Mouse (Mus musculus) ES-E14 (cell line): Measurements from ENCODE around the gene Sik3. TPM values are rescaled to one million over a fixed set of nuclear protein-coding genes. Genes with fewer than 3 reads are reported as not detected.

Experiments
- DNase-seq: peaks from one replicate; pipeline ENCODE4 v3.0.0-alpha.2; 2013; ENCODE audit warnings: low read depth, low spot score
- H3K27ac ChIP-seq: 2 replicates; pipeline ENCODE4 v1.5.1; 2012; ENCODE audit warnings: low read depth, mild to moderate bottlenecking, low read length, moderate library complexity, mixed read lengths; ENCODE audit not compliant: poor library complexity, insufficient read depth, severe bottlenecking
- H3K36me3 ChIP-seq: 2 replicates; pipeline ENCODE4 v1.6.1; 2012; ENCODE audit warnings: mild to moderate bottlenecking, low read length, moderate library complexity, mixed read lengths; ENCODE audit not compliant: control insufficient read depth, poor library complexity, insufficient read depth, severe bottlenecking
- H3K4me1 ChIP-seq, 2 experiments: fragments of 150-350 bp in 1 of 2; sonication (generic) in 1 of 2; 2 replicates each; pipeline ENCODE4 v1.6.1; 2012; ENCODE audit warnings: low read length in 2 of 2, mild to moderate bottlenecking in 1 of 2, mixed read lengths in 1 of 2; ENCODE audit not compliant: control insufficient read depth in 2 of 2, insufficient read depth in 2 of 2, poor library complexity in 1 of 2
- H3K4me3 ChIP-seq, 2 experiments: fragments of 150-350 bp in 1 of 2; sonication (generic) in 1 of 2; 2 replicates each; pipeline ENCODE4 v1.5.1; 2012; ENCODE audit warnings: low read length in 2 of 2, low read depth in 1 of 2, mild to moderate bottlenecking in 1 of 2, mixed read lengths in 1 of 2; ENCODE audit not compliant: insufficient read depth in 1 of 2, poor library complexity in 1 of 2, severe bottlenecking in 1 of 2
- H3K9ac ChIP-seq: 2 replicates; pipeline ENCODE4 v1.6.1; 2012; ENCODE audit warnings: low read depth, mild to moderate bottlenecking, low read length, mixed read lengths; ENCODE audit not compliant: poor library complexity, insufficient read depth, severe bottlenecking
- H3K9me3 ChIP-seq: fragments of 150-350 bp; sonication (generic); 2 replicates; pipeline ENCODE4 v1.6.1; 2012; ENCODE audit warnings: low read depth, mild to moderate bottlenecking, low read length; ENCODE audit not compliant: control insufficient read depth, insufficient read depth
- CHD2 ChIP-seq: IDR thresholded peaks from 2 replicates; pipeline ENCODE4 v1.6.1; 2014; ENCODE audit warnings: mild to moderate bottlenecking, low read depth, low read length, inconsistent platforms
- HCFC1 ChIP-seq: IDR thresholded peaks from 2 replicates; pipeline ENCODE4 v1.6.1; 2012; ENCODE audit warnings: low read length, inconsistent platforms, borderline replicate concordance; ENCODE audit not compliant: insufficient read depth
- MAFK ChIP-seq: IDR thresholded peaks from 2 replicates; pipeline ENCODE4 v1.6.1; 2014; ENCODE audit warnings: mild to moderate bottlenecking, low read depth, low read length, inconsistent platforms; ENCODE audit not compliant: insufficient read depth
- ZC3H11A ChIP-seq: IDR thresholded peaks from 2 replicates; pipeline ENCODE4 v1.6.1; 2012; ENCODE audit warnings: low read depth, mild to moderate bottlenecking, inconsistent platforms, low read length, borderline replicate concordance
- ZNF384 ChIP-seq: IDR thresholded peaks from 2 replicates; pipeline ENCODE4 v1.6.1; 2012; ENCODE audit warnings: low read depth, low read length, inconsistent platforms
- in situ Hi-C, 2 experiments: fragments of 600-800 bp; cut with MboI; formaldehyde crosslinking; loops; one replicate each; pipeline ENCODE4 v1.15.1; 2025; ENCODE audit warnings: low sequenced_read_pairs in 2 of 2, inconsistent platforms in 1 of 2; ENCODE audit not compliant: unreplicated experiment in 2 of 2
- total RNA-seq: library from RNA; depleted of rRNA; stranded (reverse); fragments of 300-350 nt; gene quantifications from 2 replicates; pipeline ENCODE4 v1.2.3, GENCODE M21; 2012

Sik3 gene
- total RNA-seq, 1 experiment = 18.9 TPM

GRCm38 (mm10) chr9:46243584-46243983 is 231.0 kb downstream of the Sik3 start:
- DNase-seq = no peak
- in situ Hi-C loops = no loop called here
- Histone ChIP-seq H3K9me3 (no peaks in the 10 kb centered on the region), H3K36me3 (no peaks in the 10 kb centered on the region), H3K27ac (no peak overlapping the region), H3K4me3 (no peak overlapping the region), H3K9ac (no peak overlapping the region), H3K4me1 (no peaks in the 10 kb centered on the region)
- TF ChIP-seq HCFC1 (no peak), MAFK (no peak), ZC3H11A (no peak), ZNF384 (no peak), CHD2 (no peak)

GRCm38 (mm10) chr9:46246752-46247324 is 234.2 kb downstream of the Sik3 start:
- no peak overlapping the region for H3K9ac ChIP-seq
- H3K9me3 ChIP-seq = no peaks in the 10 kb centered on the region
- H3K36me3 ChIP-seq = no peaks in the 10 kb centered on the region
- no peaks in the 10 kb centered on the region for H3K4me1 ChIP-seq
- no peak overlapping the region for H3K27ac ChIP-seq
- H3K4me3 ChIP-seq = no peak overlapping the region
- in situ Hi-C loops = no loop called here
- DNase-seq = no peak
- no peak for TF ChIP-seq MAFK
- TF ChIP-seq CHD2 = no peak
- TF ChIP-seq HCFC1 = no peak
- TF ChIP-seq ZC3H11A = peak; percentile 30; the same call in 1 of the 2 replicates
- no peak for TF ChIP-seq ZNF384

GRCm38 (mm10) chr9:46256177-46256576 is 243.6 kb downstream of the Sik3 start:
- H3K9me3 ChIP-seq = no peaks in the 10 kb centered on the region
- DNase-seq = no peak
- no peak overlapping the region for H3K27ac ChIP-seq
- no peaks in the 10 kb centered on the region for H3K36me3 ChIP-seq
- no peak overlapping the region for H3K4me3 ChIP-seq
- TF ChIP-seq ZNF384 = no peak
- no peak for TF ChIP-seq HCFC1
- TF ChIP-seq ZC3H11A = no peak
- no peak for TF ChIP-seq MAFK
- TF ChIP-seq CHD2 = no peak
- no peak overlapping the region for H3K9ac ChIP-seq
- in situ Hi-C loops = no loop called here
- H3K4me1 ChIP-seq = no peaks in the 10 kb centered on the region

- DNase-seq = no peak
- in situ Hi-C loops = no loop called here
- Histone ChIP-seq H3K4me3 (no peak overlapping the region), H3K27ac (no peak overlapping the region), H3K36me3 (no peaks in the 10 kb centered on the region), H3K9me3 (no peaks in the 10 kb centered on the region), H3K9ac (no peak overlapping the region; the same call in 1 of the 2 replicates), H3K4me1 (no peaks in the 10 kb centered on the region)
- TF ChIP-seq ZNF384 = no peak
- TF ChIP-seq HCFC1 = no peak
- TF ChIP-seq CHD2 = no peak
- TF ChIP-seq MAFK = no peak
- TF ChIP-seq ZC3H11A = no peak
These were observed 244.2 kb downstream of the Sik3 start for GRCm38 (mm10) chr9:46256658-46257385.

GRCm38 (mm10) chr9:46257546-46257945 is 244.9 kb downstream of the Sik3 start:
- in situ Hi-C loops = no loop called here
- H3K9ac ChIP-seq = no peak overlapping the region
- peak; percentile 30 for DNase-seq
- H3K36me3 ChIP-seq = no peaks in the 10 kb centered on the region
- TF ChIP-seq MAFK (no peak), CHD2 (no peak), ZNF384 (no peak), HCFC1 (no peak), ZC3H11A (no peak)
- no peak overlapping the region for H3K4me3 ChIP-seq
- H3K9me3 ChIP-seq = no peaks in the 10 kb centered on the region
- H3K27ac ChIP-seq = no peak overlapping the region
- H3K4me1 ChIP-seq = no peaks in the 10 kb centered on the region
